Mouse (Mus musculus) left cerebral cortex, postnatal 25 days (tissue): ENCODE data around the gene Mei4. TPM values are rescaled to one million over a fixed set of nuclear protein-coding genes. Genes with fewer than 3 reads are reported as not detected.
A peak's percentile ranks its signal among the peaks of the same experiment; 100 is the strongest.

ENCODE experiments used
- DNase-seq, 2 experiments: peaks; one replicate each; pipeline ENCODE4 v3.0.0; 2022; ENCODE audit warnings: low spot score in 2 of 2, mixed read lengths in 1 of 2
- intact Hi-C: fragments of 180-260 bp; cut with DNase I; formaldehyde crosslinking; loops from one replicate; pipeline ENCODE4 v1.15.1; 2025
- total RNA-seq, 2 experiments: library from RNA; stranded (reverse); gene quantifications; 2 replicates each; pipeline ENCODE4 v1.2.3; 2021

The Mei4 gene
- total RNA-seq, 2 experiments from 2014 or later = 0.82 to 1.2 TPM

DNA sequence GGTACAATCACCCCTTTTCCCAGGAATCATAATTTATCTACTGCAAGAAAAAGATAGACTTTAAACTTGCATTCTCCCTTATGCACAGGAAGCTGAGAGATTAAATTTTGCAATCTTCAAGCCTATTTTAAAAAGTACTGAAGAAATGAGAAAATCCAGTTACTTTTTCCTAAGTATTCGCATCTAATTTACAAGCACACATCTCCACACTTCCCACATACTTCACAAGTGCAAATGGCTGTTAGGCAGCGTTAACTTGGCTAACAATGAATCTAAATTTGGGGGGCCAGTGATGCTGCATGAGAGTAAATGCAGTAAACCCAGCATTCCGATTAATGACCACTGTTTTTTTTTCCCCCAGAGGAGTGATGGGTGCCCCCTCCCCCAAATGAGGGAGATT lies 232.9 kb downstream of the Mei4 start:
- DNase-seq = peak in 1 of 2 experiments; percentile 43
- intact Hi-C loops = no loop called here

DNA sequence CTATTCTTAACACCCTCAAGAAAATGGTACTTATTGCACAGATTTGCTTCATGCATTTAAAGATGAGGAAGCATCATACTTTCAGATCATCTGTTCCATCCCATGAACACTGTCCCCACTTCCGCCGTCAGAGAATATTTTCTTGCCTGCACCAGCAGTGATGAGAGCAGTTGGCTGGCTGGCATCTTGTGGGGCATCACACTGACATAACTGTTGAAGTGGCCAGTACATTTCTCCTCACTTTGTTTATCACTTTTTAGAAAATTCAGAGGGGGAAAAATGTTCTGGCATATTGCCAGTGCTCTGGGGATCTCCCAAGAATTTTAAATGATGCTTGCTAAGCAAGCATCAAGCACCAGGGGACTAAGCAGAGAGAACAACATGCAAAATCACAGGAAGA lies 251.4 kb downstream of the Mei4 start:
- intact Hi-C loops = no loop called here
- DNase-seq = peak in 1 of 2 experiments; percentile 39

DNA sequence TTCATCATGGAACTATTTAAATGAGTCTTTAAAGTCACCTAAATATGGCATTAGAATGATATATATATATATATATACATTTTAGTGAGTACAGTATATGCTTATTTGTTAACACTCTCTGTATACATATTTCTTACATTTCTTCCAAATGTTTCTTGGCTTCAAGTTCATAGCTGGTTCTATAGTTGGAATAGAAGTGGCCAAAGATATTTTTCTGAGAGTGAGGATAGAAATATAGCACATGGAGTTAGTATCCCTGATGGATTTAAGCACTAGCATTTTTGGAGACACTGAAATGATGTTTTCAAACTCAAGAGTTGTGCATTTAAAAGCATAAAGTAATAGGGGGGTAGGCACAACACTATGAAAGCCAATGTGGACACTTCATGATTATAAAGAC lies 272.6 kb downstream of the Mei4 start:
- DNase-seq = no peak
- intact Hi-C loops = no loop called here

DNA sequence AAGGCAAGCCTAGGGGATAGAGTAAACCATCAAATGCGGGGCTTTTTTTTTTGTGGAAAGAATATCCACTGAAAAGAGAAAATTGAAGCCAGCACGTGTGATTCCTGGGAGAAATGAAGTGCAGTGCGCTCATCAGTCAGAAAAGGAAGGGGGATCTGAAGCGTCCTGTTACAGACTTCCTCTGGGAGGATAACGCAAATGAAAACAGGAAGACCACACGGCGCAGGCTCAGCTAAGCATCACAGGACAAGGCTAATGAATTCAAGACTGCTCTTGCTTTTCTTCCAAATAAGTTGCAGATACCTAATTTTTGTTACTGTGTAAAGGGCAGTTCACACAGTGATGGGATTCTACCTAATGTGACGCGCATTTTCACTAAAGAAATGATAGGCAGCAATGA lies 296.7 kb downstream of the Mei4 start:
- intact Hi-C loops = no loop called here
- no peak for DNase-seq

DNA sequence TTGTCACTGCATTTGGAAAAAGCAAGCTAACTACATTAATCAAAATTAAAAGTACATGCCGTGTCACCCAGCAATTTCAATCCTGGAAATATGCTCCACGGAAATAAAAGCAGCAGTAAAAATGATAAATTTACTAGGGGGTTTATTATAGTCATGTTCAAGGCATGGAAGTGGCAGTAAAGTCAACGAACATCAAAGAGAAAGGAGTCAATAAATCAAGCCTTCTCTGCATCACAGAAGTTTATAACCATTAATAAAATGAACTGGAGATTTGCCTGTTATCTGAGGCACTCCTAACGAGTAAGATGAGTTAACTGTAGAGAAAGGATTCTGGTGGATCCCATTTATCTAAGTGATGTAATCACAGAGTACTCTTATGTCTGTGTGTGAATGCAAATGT lies 298.9 kb downstream of the Mei4 start:
- intact Hi-C loops = no loop called here
- no peak for DNase-seq

DNA sequence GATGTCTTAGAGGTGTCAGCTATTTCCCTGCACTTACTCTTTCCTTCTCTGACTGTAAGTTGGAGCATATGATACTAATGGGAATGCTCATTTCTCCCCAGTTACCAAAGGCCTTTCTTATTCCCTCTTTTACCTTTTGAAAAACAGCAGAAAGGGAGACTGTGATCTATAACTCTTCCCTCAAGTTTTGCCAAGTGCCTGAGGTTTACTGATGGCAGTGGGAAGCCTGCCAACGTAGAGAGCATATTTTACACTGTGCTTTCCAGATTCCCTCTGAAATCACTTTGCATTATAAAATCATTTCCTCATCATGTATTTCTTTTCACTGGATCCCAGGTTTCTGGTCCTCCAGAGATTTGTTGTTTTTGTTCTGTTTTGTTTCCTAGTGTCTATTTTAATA lies 354.5 kb downstream of the Mei4 start:
- DNase-seq = peak in 1 of 2 experiments; percentile 3
- intact Hi-C loops = no loop called here

DNA sequence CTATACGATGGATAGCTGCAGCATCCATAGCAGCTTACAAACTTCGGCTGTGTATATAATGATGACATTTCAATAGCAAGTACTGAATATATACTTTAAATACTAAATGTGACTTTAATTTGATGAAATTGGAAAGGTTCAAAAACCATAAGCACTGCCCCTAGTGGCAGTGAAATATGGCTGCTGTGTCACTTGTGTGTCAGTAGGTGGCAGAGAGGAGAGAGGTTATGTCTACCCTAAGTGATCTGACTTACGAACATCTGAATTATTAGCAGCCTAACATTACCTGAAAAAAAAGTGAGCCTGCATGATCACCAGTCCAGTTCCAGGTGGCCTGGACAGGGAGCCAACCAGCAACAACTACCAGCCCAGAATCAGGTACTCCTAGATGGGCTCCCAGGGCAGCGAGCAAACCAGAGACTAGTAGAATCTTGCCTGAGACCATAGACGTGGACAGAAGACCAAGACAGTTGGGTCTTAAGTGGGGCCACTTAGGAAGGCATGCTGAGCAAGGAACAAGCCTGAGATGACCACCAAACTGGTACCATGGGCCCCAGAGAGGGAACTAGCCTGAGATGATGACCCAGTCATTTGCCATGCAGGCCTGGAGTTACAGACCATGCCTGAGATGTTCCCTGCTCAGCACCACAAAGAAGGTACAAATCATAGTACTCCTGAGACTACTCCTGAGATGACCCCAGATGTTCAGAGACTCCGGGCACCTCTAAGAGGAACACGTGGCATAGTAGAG lies 384.4 kb downstream of the Mei4 start:
- no peak for DNase-seq
- intact Hi-C loops = no loop called here

Other genes with a start within 250 kb of the Mei4 start
- gene Htr1b, start 229.8 kb upstream of the Mei4 start, total RNA-seq = 10 to 100 TPM; 13.1 to 19.7 TPM